Mouse (Mus musculus): ENCODE measurements around the gene Vps13d. TPM values are rescaled to one million over a fixed set of nuclear protein-coding genes. Genes with fewer than 3 reads are reported as not detected.

The Vps13d gene
- polyA plus RNA-seq, 1 experiment from 2014 or later: 6.4 TPM

DNA sequence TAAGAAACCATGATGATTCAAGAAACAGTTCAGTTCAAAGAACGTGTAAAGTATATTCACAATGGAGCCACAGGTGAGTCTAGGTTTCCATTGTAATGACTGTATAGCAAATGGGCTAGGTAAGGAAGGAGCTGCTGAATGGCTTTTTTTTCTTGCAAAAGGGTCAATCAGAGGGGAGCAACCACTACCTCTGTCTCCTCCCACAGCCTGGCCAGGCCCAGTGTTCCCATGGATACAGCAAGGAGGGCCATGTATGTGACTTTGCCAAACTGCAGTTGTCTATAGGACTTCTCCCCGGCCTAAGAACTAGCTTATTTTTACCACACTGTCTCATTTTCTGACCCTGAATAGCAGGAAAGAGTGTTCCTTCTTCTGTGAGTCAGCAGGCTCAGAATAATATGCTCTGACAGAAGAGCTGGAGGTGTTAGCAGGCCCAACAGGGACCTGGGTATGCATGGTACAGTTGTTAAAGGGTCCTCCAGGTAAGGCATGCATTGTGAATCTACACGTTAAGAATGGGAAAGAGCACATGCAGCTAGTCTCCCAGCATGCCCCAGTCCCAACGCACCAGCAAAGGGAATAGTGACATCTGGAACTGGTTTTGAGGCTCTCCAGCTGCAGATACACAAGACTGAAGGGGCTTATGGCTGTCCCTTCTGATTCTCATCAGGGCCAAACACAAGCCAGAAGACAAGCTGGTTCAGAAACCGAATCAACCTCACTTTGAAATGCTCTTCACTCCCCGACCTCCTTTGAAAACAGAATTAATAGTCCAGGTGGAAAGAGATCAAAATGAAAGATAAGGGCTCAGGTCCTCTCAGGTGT lies 197.6 kb downstream of the Vps13d start:
- Histone ChIP-seq H3K36me3 (no peaks in the 10 kb centered on the region), H3K9me3 (no peaks in the 10 kb centered on the region), H3K27ac (no peak overlapping the region), H3K4me1 (peaks cover 29% of the 10 kb centered on the region), H3K27me3 (ENCODE audit: insufficient read depth, poor library complexity, severe bottlenecking) (no peaks in the 10 kb centered on the region), H3K4me3 (no peak overlapping the region)
- no peak for DNase-seq (ENCODE audit: low spot score)
- WGBS: 74% methylated on average over 6 of the region's 6 CpGs

DNA sequence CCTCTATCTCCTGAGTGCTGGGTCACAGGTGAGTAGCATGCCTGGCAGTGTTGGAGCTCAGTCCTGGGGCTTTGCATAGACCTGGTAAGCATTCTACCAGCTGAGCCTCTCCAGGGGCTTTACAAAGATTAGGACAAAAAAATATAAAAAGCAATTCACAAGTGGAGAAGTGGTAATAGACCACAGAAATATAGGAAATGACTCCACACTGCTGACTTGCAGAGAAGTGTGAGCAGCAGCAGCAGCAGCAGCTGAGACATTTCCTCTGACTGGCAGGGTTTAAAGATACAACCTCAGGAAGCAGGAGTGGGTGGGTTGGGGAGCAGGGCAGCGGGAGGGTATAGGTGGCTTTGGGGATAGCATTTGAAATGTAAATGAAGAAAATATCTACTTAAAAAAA lies 199.0 kb downstream of the Vps13d start:
- Histone ChIP-seq H3K36me3 (no peaks in the 10 kb centered on the region), H3K4me3 (no peak overlapping the region), H3K27me3 (ENCODE audit: insufficient read depth, poor library complexity, severe bottlenecking) (no peaks in the 10 kb centered on the region), H3K9me3 (no peaks in the 10 kb centered on the region), H3K27ac (no peak overlapping the region), H3K4me1 (peaks cover 29% of the 10 kb centered on the region)
- DNase-seq (ENCODE audit: low spot score): no peak
- WGBS: 47% methylated on average over 1 of the region's 1 CpGs

DNA sequence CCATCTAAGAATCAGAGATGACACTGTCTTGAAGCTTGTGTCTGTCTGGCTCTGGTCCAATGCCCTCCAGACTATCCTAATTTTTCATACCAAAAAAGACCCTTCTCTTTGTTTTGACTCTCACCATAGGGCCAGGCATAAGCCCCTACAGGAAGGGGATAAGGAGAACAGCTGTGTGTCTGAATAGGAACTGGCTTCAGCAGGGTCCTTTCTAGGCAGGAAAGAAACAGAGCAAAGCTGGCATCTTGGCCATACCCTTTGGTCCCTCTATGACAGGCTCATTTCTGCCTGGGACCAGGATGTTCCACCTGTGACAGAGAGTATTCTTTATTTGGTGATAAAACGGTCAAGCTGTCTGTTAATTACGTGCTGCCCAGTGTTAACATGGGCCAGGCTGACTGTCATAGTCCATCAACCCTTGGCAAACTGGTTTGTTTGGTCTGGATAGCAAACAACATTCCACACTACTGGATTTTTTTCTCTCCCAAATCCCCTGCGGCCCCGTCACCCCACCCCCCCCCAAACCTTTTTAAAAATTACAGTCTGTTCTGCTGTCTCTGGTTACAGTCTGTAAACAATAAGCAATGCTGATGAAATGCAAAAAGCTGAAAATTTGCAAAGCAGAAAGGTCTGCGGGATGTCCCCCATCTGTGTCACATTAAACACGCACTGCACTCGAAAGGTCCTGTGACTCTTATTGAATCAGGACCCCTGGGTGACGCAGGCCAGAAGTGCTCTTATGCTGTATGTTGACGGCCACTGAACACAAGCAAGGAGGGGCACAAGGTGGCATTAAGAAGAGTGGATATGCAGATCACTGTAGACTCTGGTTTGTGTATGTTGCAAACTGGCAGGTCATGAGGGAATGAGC lies 201.5 kb downstream of the Vps13d start:
- H3K4me1 ChIP-seq: peaks cover 32% of the 10 kb centered on the region
- 74% methylated on average over 9 of the region's 9 CpGs for WGBS
- H3K4me3 ChIP-seq: no peak overlapping the region
- no peaks in the 10 kb centered on the region for H3K27me3 ChIP-seq (ENCODE audit: insufficient read depth, poor library complexity, severe bottlenecking)
- no peak for DNase-seq (ENCODE audit: low spot score)
- no peaks in the 10 kb centered on the region for H3K9me3 ChIP-seq
- H3K36me3 ChIP-seq: no peaks in the 10 kb centered on the region
- no peak overlapping the region for H3K27ac ChIP-seq

GRCm38 (mm10) chr4:144992413-144992812 lies 202.4 kb downstream of the Vps13d start:
- Histone ChIP-seq H3K27ac (no peak overlapping the region), H3K27me3 (ENCODE audit: insufficient read depth, poor library complexity, severe bottlenecking) (no peaks in the 10 kb centered on the region), H3K9me3 (no peaks in the 10 kb centered on the region), H3K4me3 (no peak overlapping the region), H3K36me3 (no peaks in the 10 kb centered on the region), H3K4me1 (peaks cover 33% of the 10 kb centered on the region)
- no peak for DNase-seq (ENCODE audit: low spot score)
- 31% methylated on average over 3 of the region's 3 CpGs for WGBS

GRCm38 (mm10) chr4:144988443-144989206 lies 206.2 kb downstream of the Vps13d start:
- Histone ChIP-seq H3K4me3 (no peak overlapping the region), H3K36me3 (no peaks in the 10 kb centered on the region), H3K4me1 (peaks cover 49% of the 10 kb centered on the region), H3K27ac (peak overlapping the region; percentile 53; the same call in 1 of the 2 replicates), H3K27me3 (ENCODE audit: insufficient read depth, poor library complexity, severe bottlenecking) (no peaks in the 10 kb centered on the region), H3K9me3 (no peaks in the 10 kb centered on the region)
- no peak for DNase-seq (ENCODE audit: low spot score)
- WGBS: 70% methylated on average over 5 of the region's 5 CpGs

DNA sequence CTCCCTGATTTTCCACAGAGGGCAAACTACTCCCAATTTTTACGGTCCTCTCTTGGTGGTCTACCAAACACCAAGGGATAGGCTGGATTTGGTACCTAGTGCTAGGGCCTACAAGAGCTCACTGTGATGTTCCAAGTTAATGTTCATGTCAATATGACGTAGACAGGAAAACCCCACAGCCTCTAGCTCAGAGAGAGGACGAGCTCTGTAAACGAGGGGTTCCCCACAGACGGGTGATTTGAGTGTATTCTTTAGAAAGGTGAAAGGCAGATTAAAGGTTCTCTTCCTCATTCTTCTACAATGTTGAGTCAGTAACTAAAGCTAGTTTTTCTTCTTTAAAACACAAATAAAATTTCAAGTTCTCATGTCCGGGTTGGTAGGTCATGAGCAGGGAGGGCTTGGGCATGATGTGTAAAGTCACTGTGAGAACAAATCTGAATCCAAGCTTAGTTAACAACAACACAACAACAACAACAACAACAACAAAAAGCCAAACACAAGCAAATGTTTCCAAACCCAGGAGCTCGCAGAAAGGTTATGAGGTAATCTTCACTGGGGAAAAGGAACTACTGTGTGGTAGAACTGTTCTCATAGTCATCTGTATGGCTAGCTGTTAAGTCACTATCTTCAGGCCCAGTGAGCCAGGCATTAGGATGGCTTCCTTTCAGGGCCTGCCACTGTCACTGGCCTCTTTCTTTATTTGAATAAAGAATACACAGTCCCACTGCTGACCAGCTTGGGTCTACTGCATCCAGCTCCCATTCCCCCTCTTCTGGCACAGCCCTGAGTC lies 208.6 kb downstream of the Vps13d start:
- Histone ChIP-seq H3K27ac (no peak overlapping the region), H3K36me3 (no peaks in the 10 kb centered on the region), H3K4me1 (peaks cover 48% of the 10 kb centered on the region), H3K9me3 (no peaks in the 10 kb centered on the region), H3K4me3 (no peak overlapping the region), H3K27me3 (ENCODE audit: insufficient read depth, poor library complexity, severe bottlenecking) (no peaks in the 10 kb centered on the region)
- no peak for DNase-seq (ENCODE audit: low spot score)
- WGBS: 92% methylated on average over 7 of the region's 7 CpGs

DNA sequence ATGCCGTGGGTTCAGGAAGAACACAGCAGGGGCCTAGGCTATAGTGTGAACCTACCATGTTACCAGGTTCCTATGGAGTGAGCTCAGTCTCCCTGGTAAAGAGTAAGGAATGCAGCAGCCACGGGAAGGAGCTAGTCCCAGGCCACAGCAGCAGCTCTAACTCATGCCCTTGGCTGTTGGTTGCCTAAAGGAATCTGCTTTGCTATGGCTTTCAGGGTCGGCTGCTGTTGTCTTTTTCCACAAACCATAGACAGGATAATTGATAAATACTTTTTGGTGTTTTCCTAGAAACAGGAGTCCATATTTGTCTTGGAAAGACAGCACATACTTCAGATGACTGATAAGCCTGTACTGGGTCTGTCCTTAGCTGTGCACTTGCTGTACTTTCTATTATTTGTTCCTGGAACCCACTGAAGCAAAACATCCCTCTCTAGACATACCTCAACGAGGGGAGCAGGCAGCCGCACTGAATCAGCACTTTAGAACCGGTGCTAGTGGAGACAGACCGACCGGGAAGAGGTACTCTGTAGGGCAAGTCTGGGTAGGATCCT lies 210.9 kb downstream of the Vps13d start:
- peaks cover 35% of the 10 kb centered on the region for H3K4me1 ChIP-seq
- H3K9me3 ChIP-seq: no peaks in the 10 kb centered on the region
- no peak for DNase-seq (ENCODE audit: low spot score)
- peak overlapping the region; percentile 70; the same call in 1 of the 2 replicates for H3K27ac ChIP-seq
- H3K36me3 ChIP-seq: no peaks in the 10 kb centered on the region
- no peak overlapping the region for H3K4me3 ChIP-seq
- H3K27me3 ChIP-seq (ENCODE audit: insufficient read depth, poor library complexity, severe bottlenecking): no peaks in the 10 kb centered on the region
- WGBS: 31% methylated on average over 8 of the region's 8 CpGs

- Histone ChIP-seq H3K27ac (no peak overlapping the region), H3K4me3 (no peak overlapping the region), H3K4me1 (peaks cover 35% of the 10 kb centered on the region), H3K27me3 (ENCODE audit: insufficient read depth, poor library complexity, severe bottlenecking) (no peaks in the 10 kb centered on the region), H3K9me3 (no peaks in the 10 kb centered on the region), H3K36me3 (no peaks in the 10 kb centered on the region)
- 70% methylated on average over 8 of the region's 8 CpGs for WGBS
- no peak for DNase-seq (ENCODE audit: low spot score)
Measured at GRCm38 (mm10) chr4:144983228-144983744, 211.5 kb downstream of the Vps13d start.

DNA sequence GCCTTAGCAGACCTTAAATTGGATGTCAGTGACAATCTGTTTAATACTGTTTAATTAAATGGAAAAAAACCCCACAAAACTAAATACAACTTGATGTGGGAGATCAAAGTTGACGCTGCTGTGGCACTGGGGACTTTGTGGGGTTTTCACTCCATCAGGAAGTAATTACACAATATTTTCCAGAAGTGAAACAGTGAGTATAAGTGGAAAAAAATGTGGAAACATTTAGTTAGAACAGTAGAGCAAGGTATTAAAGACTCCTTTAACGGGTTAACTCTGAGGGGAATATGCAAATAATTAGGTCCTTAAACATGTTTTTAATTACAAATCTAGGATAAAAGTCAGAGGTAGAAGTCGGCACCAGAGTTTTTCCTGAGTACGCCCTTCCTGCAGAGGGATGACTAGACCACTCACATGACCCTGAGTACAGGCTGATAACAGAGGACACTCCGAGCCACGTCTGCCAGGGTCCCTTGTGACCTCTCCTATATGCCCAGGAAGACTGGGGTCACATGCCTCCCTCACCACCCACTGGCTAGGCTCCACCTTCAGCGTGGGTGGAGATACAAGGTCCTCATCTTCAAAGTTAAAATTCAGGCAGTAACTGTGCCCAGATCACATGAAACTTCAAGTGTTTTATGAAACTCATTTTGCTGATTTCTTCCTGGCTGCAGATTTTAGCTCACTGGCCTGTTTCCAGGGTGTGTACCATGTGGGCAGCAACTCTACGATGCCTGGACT lies 213.8 kb downstream of the Vps13d start:
- H3K27ac ChIP-seq: peak overlapping the region; percentile 4; the same call in 1 of the 2 replicates
- no peak for DNase-seq (ENCODE audit: low spot score)
- H3K4me3 ChIP-seq: no peak overlapping the region
- no peaks in the 10 kb centered on the region for H3K9me3 ChIP-seq
- H3K27me3 ChIP-seq (ENCODE audit: insufficient read depth, poor library complexity, severe bottlenecking): no peaks in the 10 kb centered on the region
- H3K4me1 ChIP-seq: peaks cover 48% of the 10 kb centered on the region
- 40% methylated on average over 8 of the region's 8 CpGs for WGBS
- peaks cover 4% of the 10 kb centered on the region; the same call in 1 of the 2 replicates for H3K36me3 ChIP-seq

DNA sequence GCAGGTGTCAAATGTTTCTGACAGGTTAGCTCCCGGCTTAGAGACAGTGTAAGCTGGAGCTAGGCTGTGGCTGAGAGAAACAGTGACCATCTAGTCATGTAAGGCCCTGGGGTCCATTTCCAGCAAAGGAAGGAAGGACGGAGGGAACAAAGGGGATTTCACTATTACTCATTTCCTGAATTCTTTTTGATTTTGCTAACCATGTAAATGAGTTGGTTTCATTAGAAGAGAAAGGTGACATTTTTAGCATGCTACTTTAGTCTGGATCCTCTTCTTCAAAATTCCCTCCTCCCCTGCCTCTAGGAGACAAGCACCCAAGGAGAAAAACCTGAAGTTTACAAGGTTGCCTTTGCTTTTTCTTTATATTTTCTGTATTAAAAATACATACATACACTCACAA lies 214.7 kb downstream of the Vps13d start:
- no peaks in the 10 kb centered on the region for H3K9me3 ChIP-seq
- no peak for DNase-seq (ENCODE audit: low spot score)
- WGBS: 78% methylated on average over 2 of the region's 2 CpGs
- H3K36me3 ChIP-seq: peaks cover 4% of the 10 kb centered on the region; the same call in 1 of the 2 replicates
- peaks cover 46% of the 10 kb centered on the region for H3K4me1 ChIP-seq
- H3K4me3 ChIP-seq: no peak overlapping the region
- H3K27ac ChIP-seq: no peak overlapping the region
- H3K27me3 ChIP-seq (ENCODE audit: insufficient read depth, poor library complexity, severe bottlenecking): no peaks in the 10 kb centered on the region

DNA sequence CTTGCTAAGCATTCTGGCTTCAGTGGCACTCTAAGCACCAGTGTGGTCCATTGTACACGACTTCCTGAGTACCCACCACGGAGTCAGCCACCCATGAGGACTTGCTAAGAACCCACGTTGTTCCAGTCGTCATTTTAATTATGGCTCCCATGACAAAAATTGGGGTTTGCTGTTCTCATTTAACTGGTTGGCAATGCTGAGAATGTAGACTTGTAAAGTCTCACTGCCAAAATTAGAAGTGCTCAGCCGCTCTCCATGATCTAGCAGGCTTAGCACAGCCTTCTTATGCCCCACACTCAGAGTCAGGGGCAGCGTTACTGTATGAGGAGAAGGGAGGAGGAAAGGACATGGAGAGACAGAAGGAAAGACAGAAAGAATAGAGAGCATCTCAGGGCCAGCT lies 216.8 kb downstream of the Vps13d start:
- Histone ChIP-seq H3K36me3 (peaks cover 9% of the 10 kb centered on the region; the same call in 1 of the 2 replicates), H3K4me3 (no peak overlapping the region), H3K9me3 (no peaks in the 10 kb centered on the region), H3K27me3 (ENCODE audit: insufficient read depth, poor library complexity, severe bottlenecking) (no peaks in the 10 kb centered on the region), H3K27ac (no peak overlapping the region), H3K4me1 (peaks cover 31% of the 10 kb centered on the region)
- 72% methylated on average over 6 of the region's 6 CpGs for WGBS
- DNase-seq (ENCODE audit: low spot score): no peak

Measured in heart, embryonic 10.5 days (tissue).